Mouse (Mus musculus) large intestine, adult 2 months (tissue): ENCODE data around the gene Fut2. TPM values are rescaled to one million over a fixed set of nuclear protein-coding genes. Genes with fewer than 3 reads are reported as not detected.
"Not testable (repeated sequence)": the region's sequence is repeated elsewhere in the genome, so short reads cannot be mapped to it uniquely, and the experiment has no call there.

Source experiments
- DNase-seq: peaks from one replicate; pipeline ENCODE4 v3.0.0-alpha.2; 2012; ENCODE audit warnings: low read depth, low spot score
- WGBS: fragments of 180-500 bp; shearing (Covaris S2); methylation state at CpG from one replicate; pipeline ENCODE4 v1.1.7; 2018; 5-methylcytosine and 5-hydroxymethylcytosine counted together
- polyA plus RNA-seq: library from polyadenylated mRNA; depleted of rRNA; stranded (reverse); fragments of >200 nt; gene quantifications from 2 replicates; pipeline ENCODE4 v1.2.3, GENCODE M21; 2012

Gene Fut2
- polyA plus RNA-seq, 1 experiment = 64.5 TPM

- DNase-seq = no peak
- 38% methylated on average over 8 of the region's 8 CpGs for WGBS
Measured at GRCm38 (mm10) chr7:45681046-45681736, 15.0 kb upstream of the Fut2 start.

- no peak for DNase-seq
- 36% methylated on average over 14 of the region's 14 CpGs for WGBS
Measured at GRCm38 (mm10) chr7:45679966-45680621, 13.9 kb upstream of the Fut2 start.

- WGBS = 76% methylated on average over 14 of the region's 14 CpGs
- DNase-seq = no peak
Measured at GRCm38 (mm10) chr7:45678513-45678912, 12.3 kb upstream of the Fut2 start.

- WGBS = 38% methylated on average over 7 of the region's 7 CpGs
- no peak for DNase-seq
Measured at GRCm38 (mm10) chr7:45677627-45678295, 11.6 kb upstream of the Fut2 start.

GRCm38 (mm10) chr7:45668921-45669320, 2.7 kb upstream of the Fut2 start:
- DNase-seq = no peak
- 93% methylated on average over 9 of the region's 9 CpGs for WGBS

GRCm38 (mm10) chr7:45667761-45668160, 1.6 kb upstream of the Fut2 start:
- no peak for DNase-seq
- WGBS = 43% methylated on average over 14 of the region's 14 CpGs

GRCm38 (mm10) chr7:45665303-45666138, 673 bp downstream of the Fut2 start:
- DNase-seq = no peak
- WGBS = 23% methylated on average over 13 of the region's 13 CpGs

- not testable (repeated sequence) for DNase-seq
- WGBS = 92% methylated on average over 6 of the region's 6 CpGs
Measured at GRCm38 (mm10) chr7:45661702-45662101, 4.5 kb downstream of the Fut2 start.

- no peak for DNase-seq
- WGBS = 79% methylated on average over 11 of the region's 11 CpGs
Measured at GRCm38 (mm10) chr7:45660746-45661478, 5.3 kb downstream of the Fut2 start.

GRCm38 (mm10) chr7:45654424-45655047, 11.7 kb downstream of the Fut2 start:
- no peak for DNase-seq
- WGBS = 20% methylated on average over 17 of the region's 17 CpGs

- DNase-seq = not testable (repeated sequence)
- 95% methylated on average over 20 of the region's 20 CpGs for WGBS
Measured at GRCm38 (mm10) chr7:45650484-45650883, 15.7 kb downstream of the Fut2 start.

GRCm38 (mm10) chr7:45649351-45649750, 16.8 kb downstream of the Fut2 start:
- no peak for DNase-seq
- WGBS = 19% methylated on average over 8 of the region's 8 CpGs

- no peak for DNase-seq
- WGBS = 78% methylated on average over 4 of the region's 4 CpGs
Measured at GRCm38 (mm10) chr7:45646671-45647070, 19.5 kb downstream of the Fut2 start.

- DNase-seq = no peak
- WGBS = 89% methylated on average over 7 of the region's 7 CpGs
Measured at GRCm38 (mm10) chr7:45645591-45645971, 20.6 kb downstream of the Fut2 start.

GRCm38 (mm10) chr7:45644872-45645590, 21.2 kb downstream of the Fut2 start:
- no peak for DNase-seq
- 82% methylated on average over 6 of the region's 6 CpGs for WGBS

GRCm38 (mm10) chr7:45644183-45644582, 22.0 kb downstream of the Fut2 start:
- WGBS = 13% methylated on average over 18 of the region's 18 CpGs
- DNase-seq = no peak

- 6% methylated on average over 28 of the region's 28 CpGs for WGBS
Measured at GRCm38 (mm10) chr7:45643441-45644178, 22.6 kb downstream of the Fut2 start.

More at GRCm38 (mm10) chr7:45643441-45644178, 22.6 kb downstream of the Fut2 start:
- DNase-seq = peak; percentile 95
